Comparison of ENCODE assay signal across 11 mouse cellular contexts in the genomic region with DNA sequence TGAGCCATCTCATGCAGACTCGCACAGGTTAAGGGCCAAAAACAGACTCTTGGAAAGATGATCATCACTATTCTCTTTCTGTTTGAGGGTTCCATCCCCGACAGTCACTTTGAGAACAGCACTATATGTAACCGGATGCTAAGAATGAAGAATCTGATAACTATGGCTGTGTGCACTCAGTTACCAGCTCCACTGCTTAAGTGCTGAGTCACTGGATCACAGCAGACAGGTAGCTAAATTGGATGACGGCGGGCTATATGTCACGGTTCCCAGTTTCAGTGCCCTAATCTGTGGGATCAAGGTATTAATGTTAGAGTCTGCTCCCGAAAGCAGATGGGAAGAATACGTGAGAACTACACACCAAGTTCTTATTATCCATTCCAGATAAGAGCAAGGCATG. TPM values are rescaled to one million over a fixed set of nuclear protein-coding genes. Genes with fewer than 3 reads are reported as not detected.
DNase-seq lines count a peak whose midpoint lies in the region; ATAC-seq and TF ChIP-seq lines count a peak whose summit lies in the region.
"Had no signal": no experiment of that assay in that cellular context is flagged by ENCODE, and none has a peak within 500 bp of the region (broad histone marks: within the 10 kb centered on the region; RNA-seq: fewer than 3 reads in every experiment).

No protein-coding gene starts in this region.

- no peaks in the 10 kb centered on the region for H3K36me3 ChIP-seq in kidney, embryonic 16.5 days (ENCODE audit: insufficient read depth, low read length)
- no peaks in the 10 kb centered on the region for H3K36me3 ChIP-seq in kidney, adult 2 months (ENCODE audit: control insufficient read depth, insufficient read depth, low read length)
- H3K36me3 ChIP-seq in forebrain, embryonic 13.5 days (ENCODE audit: poor library complexity, severe bottlenecking) = no peaks in the 10 kb centered on the region
- H3K36me3 ChIP-seq in hindbrain, postnatal 0 days (ENCODE audit: insufficient read depth, low read length) = no peaks in the 10 kb centered on the region
- H3K36me3 ChIP-seq in neural tube, embryonic 12.5 days = no peaks in the 10 kb centered on the region
- no peaks in the 10 kb centered on the region for H3K36me3 ChIP-seq in liver, postnatal 0 days (replicated peaks; ENCODE audit: insufficient read depth, low read length)
- H3K36me3 ChIP-seq: embryonic facial prominence, embryonic 12.5 days had no signal

- no peak overlapping the region for H3K27ac ChIP-seq in kidney, embryonic 16.5 days (ENCODE audit: low read length)
- no peak overlapping the region for H3K27ac ChIP-seq in kidney, adult 2 months (ENCODE audit: insufficient read depth, low read depth, low read length)
- peak overlapping the region; percentile 83 for H3K27ac ChIP-seq in forebrain, embryonic 13.5 days
- H3K27ac ChIP-seq in hindbrain, postnatal 0 days = no peak overlapping the region
- no peak overlapping the region for H3K27ac ChIP-seq in neural tube, embryonic 12.5 days
- no peak overlapping the region for H3K27ac ChIP-seq in liver, postnatal 0 days (ENCODE audit: low read depth)
- H3K27ac ChIP-seq: embryonic facial prominence, embryonic 12.5 days had no signal

- WGBS in kidney, embryonic 16.5 days = under 1% methylated on average over 8 of the region's 8 CpGs
- WGBS in kidney, adult 2 months = 20% methylated on average over 8 of the region's 8 CpGs
- 3% methylated on average over 8 of the region's 8 CpGs for WGBS in forebrain, embryonic 13.5 days
- 4% methylated on average over 8 of the region's 8 CpGs for WGBS in hindbrain, postnatal 0 days
- WGBS in neural tube, embryonic 12.5 days = 2% methylated on average over 8 of the region's 8 CpGs
- WGBS in liver, postnatal 0 days (ENCODE audit: insufficient replicate concordance) = 5% methylated on average over 8 of the region's 8 CpGs

- H3K9ac ChIP-seq in kidney, embryonic 16.5 days (replicated peaks; ENCODE audit: low read length) = no peak overlapping the region
- H3K9ac ChIP-seq in forebrain, embryonic 13.5 days = no peak overlapping the region
- H3K9ac ChIP-seq in hindbrain, postnatal 0 days (replicated peaks; ENCODE audit: low read length) = 0 out of 2 replicates have a peak overlapping the region, but pooled peaks have one; percentile 28
- H3K9ac ChIP-seq in neural tube, embryonic 12.5 days = no peak overlapping the region
- no peak overlapping the region for H3K9ac ChIP-seq in liver, postnatal 0 days (replicated peaks)
- H3K9ac ChIP-seq: embryonic facial prominence, embryonic 12.5 days had no signal

- TF ChIP-seq POLR2A in kidney, adult 2 months (IDR thresholded peaks at IDR 0.05; ENCODE audit: low read depth, low read length) = no peak

- 0 out of 2 replicates have a peak overlapping the region, but pooled peaks have one; percentile 46 for H3K4me2 ChIP-seq in kidney, embryonic 16.5 days (replicated peaks; ENCODE audit: low read depth, low read length)
- peak overlapping the region; percentile 55 for H3K4me2 ChIP-seq in forebrain, embryonic 13.5 days
- H3K4me2 ChIP-seq in hindbrain, postnatal 0 days (ENCODE audit: low read depth, low read length) = peak overlapping the region; percentile 54
- H3K4me2 ChIP-seq in neural tube, embryonic 12.5 days (replicated peaks) = peak overlapping the region; percentile 46
- no peak overlapping the region for H3K4me2 ChIP-seq in liver, postnatal 0 days (ENCODE audit: low read depth, low read length)

- TF ChIP-seq EP300 in liver, postnatal 0 days (IDR thresholded peaks at IDR 0.05; ENCODE audit: low read depth) = no peak

- intact Hi-C loops in left cerebral cortex, postnatal 14 days (cut with DNase I) = no loop called here

- DNase-seq in kidney, adult 2 months = no peak
- no peak for DNase-seq in hindbrain, postnatal 0 days (ENCODE audit: low spot score)
- no peak for DNase-seq in left cerebral cortex, postnatal 14 days (ENCODE audit: low spot score in 2 of 2)
- DNase-seq in liver, postnatal 0 days = no peak
- DNase-seq: kidney, adult 9 months had no signal

- TF ChIP-seq CTCF in kidney, adult 2 months (conservative IDR thresholded peaks at IDR 0.05; ENCODE audit: insufficient read depth, insufficient read length, low read depth, low read length) = no peak
- TF ChIP-seq CTCF in hindbrain, postnatal 0 days (IDR thresholded peaks at IDR 0.05; ENCODE audit: low read depth) = no peak
- no peak for TF ChIP-seq CTCF in liver, postnatal 0 days (IDR thresholded peaks at IDR 0.05; ENCODE audit: low read depth)

- no peak overlapping the region for H3K4me3 ChIP-seq in kidney, embryonic 16.5 days (ENCODE audit: low read length)
- H3K4me3 ChIP-seq in kidney, adult 2 months (ENCODE audit: insufficient read depth, low read depth, low read length) = no peak overlapping the region
- peak overlapping the region; percentile 30; the same call in 1 of the 2 replicates for H3K4me3 ChIP-seq in forebrain, embryonic 13.5 days
- 0 out of 2 replicates have a peak overlapping the region, but pooled peaks have one; percentile 26 for H3K4me3 ChIP-seq in hindbrain, postnatal 0 days (ENCODE audit: low read length)
- 0 out of 2 replicates have a peak overlapping the region, but pooled peaks have one; percentile 2 for H3K4me3 ChIP-seq in neural tube, embryonic 12.5 days
- no peak overlapping the region for H3K4me3 ChIP-seq in liver, postnatal 0 days (ENCODE audit: low read depth, low read length)

- peaks cover 98% of the 10 kb centered on the region for H3K27me3 ChIP-seq in kidney, embryonic 16.5 days (ENCODE audit: insufficient read depth, low read length)
- no peaks in the 10 kb centered on the region; the same call in none of the 2 replicates for H3K27me3 ChIP-seq in kidney, adult 2 months (replicated peaks; ENCODE audit: control insufficient read depth, insufficient read depth, low read length)
- H3K27me3 ChIP-seq in forebrain, embryonic 13.5 days = peaks cover 22% of the 10 kb centered on the region; the same call in 1 of the 2 replicates
- H3K27me3 ChIP-seq in hindbrain, postnatal 0 days (ENCODE audit: insufficient read depth, low read length) = peaks cover 6% of the 10 kb centered on the region; the same call in 1 of the 2 replicates
- peaks cover 76% of the 10 kb centered on the region for H3K27me3 ChIP-seq in neural tube, embryonic 12.5 days (replicated peaks)
- H3K27me3 ChIP-seq in liver, postnatal 0 days (ENCODE audit: insufficient read depth, low read length) = peaks cover 80% of the 10 kb centered on the region

- H3K4me1 ChIP-seq in kidney, embryonic 16.5 days (ENCODE audit: insufficient read depth, low read length) = peaks cover 17% of the 10 kb centered on the region
- H3K4me1 ChIP-seq in kidney, adult 2 months (ENCODE audit: control insufficient read depth, insufficient read depth, low read length) = 0 out of 2 replicates have a peak, but pooled peaks cover 3% of the 10 kb centered on the region
- peaks cover 98% of the 10 kb centered on the region for H3K4me1 ChIP-seq in forebrain, embryonic 13.5 days
- peaks cover 10% of the 10 kb centered on the region; the same call in 1 of the 2 replicates for H3K4me1 ChIP-seq in hindbrain, postnatal 0 days (ENCODE audit: insufficient read depth, low read length)
- peaks cover 58% of the 10 kb centered on the region for H3K4me1 ChIP-seq in neural tube, embryonic 12.5 days
- H3K4me1 ChIP-seq in liver, postnatal 0 days (ENCODE audit: insufficient read depth) = peaks cover 7% of the 10 kb centered on the region

- H3K9me3 ChIP-seq in kidney, embryonic 16.5 days (ENCODE audit: low read length) = no peaks in the 10 kb centered on the region
- no peaks in the 10 kb centered on the region for H3K9me3 ChIP-seq in forebrain, embryonic 13.5 days (replicated peaks)
- no peaks in the 10 kb centered on the region for H3K9me3 ChIP-seq in hindbrain, postnatal 0 days (ENCODE audit: low read length)
- H3K9me3 ChIP-seq in neural tube, embryonic 12.5 days = no peaks in the 10 kb centered on the region
- no peaks in the 10 kb centered on the region for H3K9me3 ChIP-seq in liver, postnatal 0 days (ENCODE audit: low read length)
- H3K9me3 ChIP-seq: embryonic facial prominence, embryonic 12.5 days had no signal

- ATAC-seq in kidney, embryonic 16.5 days (ENCODE audit: low FRiP score, low TSS enrichment) = no peak
- no peak for ATAC-seq in forebrain, embryonic 13.5 days
- no peak for ATAC-seq in hindbrain, postnatal 0 days
- no peak for ATAC-seq in neural tube, embryonic 12.5 days (ENCODE audit: low FRiP score, low read depth)
- ATAC-seq in megakaryocyte progenitor cell, adult 5-6 weeks (replicated peaks; ENCODE audit: poor library complexity) = no peak
- no peak for ATAC-seq in liver, postnatal 0 days

RNA-seq across cellular contexts. Expression of a gene that starts 22.8 kb away (rescaled TPM):
- 0.29 and 0.35 TPM in 2 replicates for polyA plus RNA-seq in kidney, embryonic 16.5 days (2015; fragmentation: Nextera tagmentation; extraction: Ambion mirVana)
- polyA plus RNA-seq in kidney, adult 2 months (2012; rRNA removed) = 14.4 and 18.7 TPM in 2 replicates
- 7.1 and 9.3 TPM in 2 replicates for polyA plus RNA-seq in forebrain, embryonic 13.5 days (2015; fragmentation: Nextera tagmentation; extraction: Ambion mirVana)
- total RNA-seq in hindbrain, postnatal 0 days (2014; rRNA removed) = 2.0 and 2.8 TPM in 2 replicates
- polyA plus RNA-seq in hindbrain, postnatal 0 days (2015; fragmentation: Nextera tagmentation; extraction: Ambion mirVana) = 1.5 and 1.6 TPM in 2 replicates
- polyA plus RNA-seq in neural tube, embryonic 12.5 days (2016; fragmentation: Nextera tagmentation; extraction: Ambion mirVana) = 124 and 127 TPM in 2 replicates
- 10 to 100 TPM; 45.1 to 58.9 TPM for total RNA-seq in left cerebral cortex, postnatal 14 days (2021)
- 0.07 and 0.32 TPM in 2 replicates for total RNA-seq in megakaryocyte progenitor cell, adult 5-6 weeks (2015)
- total RNA-seq in megakaryocyte progenitor cell, adult 5-6 weeks (2017) = 0.10 TPM in 1 of 2 replicates, not detected in the other
- polyA plus RNA-seq in liver, postnatal 0 days (2015; fragmentation: Nextera tagmentation; extraction: Ambion mirVana) = 0.05 and 0.06 TPM in 2 replicates
- total RNA-seq: gastrocnemius, adult 8-10 months had no signal

RNA-seq across cellular contexts. Expression of a gene that starts 33.3 kb away (rescaled TPM):
- polyA plus RNA-seq in kidney, embryonic 16.5 days (2015; fragmentation: Nextera tagmentation; extraction: Ambion mirVana) = 18.1 and 20.0 TPM in 2 replicates
- polyA plus RNA-seq in kidney, adult 2 months (2012; rRNA removed) = 12.1 and 15.7 TPM in 2 replicates
- polyA plus RNA-seq in forebrain, embryonic 13.5 days (2015; fragmentation: Nextera tagmentation; extraction: Ambion mirVana) = 32.3 and 38.1 TPM in 2 replicates
- 20.0 and 34.0 TPM in 2 replicates for total RNA-seq in hindbrain, postnatal 0 days (2014; rRNA removed)
- 16.1 and 17.8 TPM in 2 replicates for polyA plus RNA-seq in hindbrain, postnatal 0 days (2015; fragmentation: Nextera tagmentation; extraction: Ambion mirVana)
- 49.2 and 49.4 TPM in 2 replicates for polyA plus RNA-seq in neural tube, embryonic 12.5 days (2016; fragmentation: Nextera tagmentation; extraction: Ambion mirVana)
- total RNA-seq in left cerebral cortex, postnatal 14 days (2021) = 10 to 100 TPM; 19.2 to 28.3 TPM
- 14.8 and 18.3 TPM in 2 replicates for total RNA-seq in megakaryocyte progenitor cell, adult 5-6 weeks (2015)
- total RNA-seq in megakaryocyte progenitor cell, adult 5-6 weeks (2017) = 21.9 and 40.8 TPM in 2 replicates
- 3.0 and 3.3 TPM in 2 replicates for polyA plus RNA-seq in liver, postnatal 0 days (2015; fragmentation: Nextera tagmentation; extraction: Ambion mirVana)

RNA-seq across cellular contexts. Expression of a gene that starts 54.2 kb away (rescaled TPM):
- 20.1 and 23.8 TPM in 2 replicates for polyA plus RNA-seq in kidney, embryonic 16.5 days (2015; fragmentation: Nextera tagmentation; extraction: Ambion mirVana)
- 25.4 and 27.6 TPM in 2 replicates for polyA plus RNA-seq in kidney, adult 2 months (2012; rRNA removed)
- 3.1 and 4.2 TPM in 2 replicates for polyA plus RNA-seq in forebrain, embryonic 13.5 days (2015; fragmentation: Nextera tagmentation; extraction: Ambion mirVana)
- total RNA-seq in hindbrain, postnatal 0 days (2014; rRNA removed) = 12.5 and 13.1 TPM in 2 replicates
- polyA plus RNA-seq in hindbrain, postnatal 0 days (2015; fragmentation: Nextera tagmentation; extraction: Ambion mirVana) = 3.6 and 4.5 TPM in 2 replicates
- polyA plus RNA-seq in neural tube, embryonic 12.5 days (2016; fragmentation: Nextera tagmentation; extraction: Ambion mirVana) = 9.9 and 10.1 TPM in 2 replicates
- total RNA-seq in left cerebral cortex, postnatal 14 days (2021) = 10 to 100 TPM in 1 of 2 experiments, 1 to 10 TPM in 1; 7.1 to 10.0 TPM
- 0.17 and 0.86 TPM in 2 replicates for total RNA-seq in megakaryocyte progenitor cell, adult 5-6 weeks (2015)
- 0.30 TPM in 1 of 2 replicates, not detected in the other for total RNA-seq in megakaryocyte progenitor cell, adult 5-6 weeks (2017)
- polyA plus RNA-seq in liver, postnatal 0 days (2015; fragmentation: Nextera tagmentation; extraction: Ambion mirVana) = 2.5 and 3.5 TPM in 2 replicates

Comparison
In these comparisons a context has a peak if more than half of its experiments do, and no peak if none do; other contexts are left out.
1. H3K4me3 ChIP-seq: peak in forebrain, embryonic 13.5 days (single experiment), hindbrain, postnatal 0 days (single experiment) and neural tube, embryonic 12.5 days (single experiment); none in kidney, embryonic 16.5 days (single experiment), kidney, adult 2 months (single experiment) and liver, postnatal 0 days (single experiment).